Mouse (Mus musculus) G1E (cell line): ENCODE data around the gene Emilin3. TPM values are rescaled to one million over a fixed set of nuclear protein-coding genes. Genes with fewer than 3 reads are reported as not detected.

Source experiments
- ATAC-seq: 2 replicates; pipeline ENCODE4 v1.8.0; 2016; ENCODE audit warnings: mild to moderate bottlenecking; ENCODE audit not compliant: insufficient number of reproducible peaks, poor library complexity, low FRiP score, severe bottlenecking; ENCODE audit errors: extremely low read depth
- DNase-seq: peaks from one replicate; pipeline ENCODE4 v3.0.0; 2012; ENCODE audit warnings: low spot score
- H3K27me3 ChIP-seq: 2 replicates; pipeline ENCODE4 v1.6.1; 2012; ENCODE audit warnings: mild to moderate bottlenecking, low read length, inconsistent platforms; ENCODE audit not compliant: insufficient read depth
- H3K36me3 ChIP-seq: replicated peaks from 2 replicates; pipeline ENCODE3; 2012; ENCODE audit warnings: mild to moderate bottlenecking, inconsistent platforms
- H3K4me1 ChIP-seq: 2 replicates; pipeline ENCODE4 v1.6.1; 2012; ENCODE audit warnings: low read depth, low read length, inconsistent platforms, mixed read lengths; ENCODE audit not compliant: insufficient read depth
- H3K4me3 ChIP-seq: 2 replicates; pipeline ENCODE4 v1.5.1; 2012; ENCODE audit warnings: low read depth, mild to moderate bottlenecking, inconsistent platforms, low read length, moderate library complexity, mixed read lengths
- H3K9me3 ChIP-seq: replicated peaks from 2 replicates; pipeline ENCODE4 v1.6.1; 2012; ENCODE audit warnings: inconsistent platforms
- CTCF ChIP-seq: IDR thresholded peaks from 2 replicates; pipeline ENCODE4 v1.5.1; 2012; ENCODE audit warnings: low read depth, low read length, inconsistent platforms, mixed read lengths
- GATA1 ChIP-seq: IDR thresholded peaks from 2 replicates; pipeline ENCODE4 v1.6.1; 2012; ENCODE audit warnings: borderline replicate concordance, low read length, inconsistent platforms, mixed read lengths
- GATA2 ChIP-seq: IDR thresholded peaks from 2 replicates; pipeline ENCODE4 v1.6.1; 2012; ENCODE audit warnings: low read depth, low read length, inconsistent platforms, borderline replicate concordance
- POLR2AphosphoS5 ChIP-seq: IDR thresholded peaks from 2 replicates; pipeline ENCODE4 v1.6.1; 2012; ENCODE audit warnings: low read depth, low read length, inconsistent platforms; ENCODE audit not compliant: insufficient replicate concordance
- TAL1 ChIP-seq: conservative IDR thresholded peaks from 2 replicates; pipeline ENCODE4 v1.6.1; 2012; ENCODE audit warnings: low read depth, low read length, inconsistent platforms, mixed read lengths
- polyA plus RNA-seq: library from polyadenylated mRNA; stranded (reverse); fragments of >175 nt; gene quantifications from 2 replicates; pipeline ENCODE4 v1.2.3, GENCODE M21; 2012
- total RNA-seq, 2 experiments: library from RNA; stranded (forward) in 1 of 2; stranded (reverse) in 1 of 2; fragments of 200-1000 nt in 1 of 2; fragments of >200 nt in 1 of 2; fragmentation: Nextera tagmentation in 1 of 2; gene quantifications; 2 replicates each; pipeline ENCODE4 v1.2.3; 2014 to 2017

Emilin3 gene
- total and polyA plus RNA-seq, 3 experiments: 0.05 TPM; not detected in 2

DNA sequence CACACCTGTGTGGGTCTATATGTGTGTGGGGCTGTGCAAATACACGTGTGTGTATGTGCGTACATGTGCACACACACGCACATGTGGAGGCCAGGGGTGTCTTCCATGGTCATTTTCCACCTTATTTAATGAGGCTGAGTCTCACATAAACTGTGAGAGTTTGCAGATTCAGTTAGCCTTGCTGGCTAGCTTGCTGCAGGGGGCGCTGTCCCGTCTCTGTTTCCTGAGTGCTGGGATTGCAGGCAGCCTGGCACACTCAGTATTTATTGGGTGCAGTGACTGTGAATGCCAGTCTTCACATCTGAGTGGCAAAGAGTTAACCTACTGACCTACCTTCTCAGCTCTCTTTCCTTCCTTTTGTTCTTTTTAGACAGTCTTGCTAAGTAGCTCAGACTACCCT lies 21.8 kb upstream of the Emilin3 start:
- peaks cover 3% of the 10 kb centered on the region for H3K9me3 ChIP-seq
- no peak overlapping the region for H3K4me3 ChIP-seq
- no peaks in the 10 kb centered on the region for H3K36me3 ChIP-seq
- DNase-seq (no peak), ATAC-seq (no peak)
- TF ChIP-seq GATA2: no peak
- TF ChIP-seq POLR2AphosphoS5: no peak
- TF ChIP-seq GATA1: no peak
- no peak for TF ChIP-seq CTCF
- no peak for TF ChIP-seq TAL1
- H3K27me3 ChIP-seq: no peaks in the 10 kb centered on the region; the same call in 1 of the 2 replicates
- H3K4me1 ChIP-seq: no peaks in the 10 kb centered on the region

DNA sequence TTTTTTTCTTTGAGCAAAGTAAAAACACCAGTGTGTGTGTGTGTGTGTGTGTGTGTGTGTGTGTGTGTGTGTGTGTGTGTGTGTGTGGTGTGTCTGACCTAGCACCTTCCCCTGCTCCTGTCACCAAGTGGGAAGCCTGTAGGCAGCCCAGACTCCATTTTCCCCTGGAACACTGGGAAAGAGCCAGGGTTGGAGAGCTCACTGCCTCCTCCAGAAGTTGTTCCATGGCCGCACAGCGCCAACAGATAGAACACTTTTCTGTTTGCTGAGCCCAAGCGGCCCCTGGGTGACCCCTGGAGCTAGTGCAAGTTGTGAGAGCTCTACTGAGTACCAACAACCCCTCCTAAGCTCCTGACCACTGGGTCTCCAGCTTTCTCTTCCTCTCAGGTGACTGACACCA lies 20.9 kb upstream of the Emilin3 start:
- H3K4me3 ChIP-seq: no peak overlapping the region
- H3K36me3 ChIP-seq: no peaks in the 10 kb centered on the region
- TF ChIP-seq GATA2: no peak
- TF ChIP-seq GATA1: no peak
- TF ChIP-seq POLR2AphosphoS5: no peak
- no peak for TF ChIP-seq TAL1
- TF ChIP-seq CTCF: no peak
- ATAC-seq (no peak), DNase-seq (no peak)
- no peaks in the 10 kb centered on the region for H3K4me1 ChIP-seq
- no peaks in the 10 kb centered on the region; the same call in 1 of the 2 replicates for H3K27me3 ChIP-seq
- peaks cover 3% of the 10 kb centered on the region for H3K9me3 ChIP-seq

DNA sequence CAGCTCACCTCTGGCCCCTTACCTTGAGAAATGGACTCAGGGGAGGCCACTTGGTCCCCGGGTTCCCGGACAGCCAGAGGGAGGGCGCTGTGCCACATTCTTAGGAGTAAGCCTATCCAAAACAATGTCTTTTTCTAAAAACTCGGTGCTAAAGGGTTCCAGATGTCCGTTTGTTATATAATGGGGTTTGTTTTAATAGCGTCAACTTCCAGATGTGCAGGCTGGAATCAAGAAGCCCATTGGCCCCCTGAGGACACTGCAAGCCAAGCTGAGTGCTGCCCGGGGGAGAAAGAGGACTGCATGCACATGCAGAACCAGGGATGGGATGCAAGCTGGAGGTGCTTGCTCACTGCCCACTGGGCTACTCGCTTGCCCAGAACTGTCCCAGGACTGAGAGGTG lies 20.2 kb upstream of the Emilin3 start:
- Histone ChIP-seq H3K36me3 (no peaks in the 10 kb centered on the region), H3K9me3 (peaks cover 3% of the 10 kb centered on the region), H3K4me1 (no peaks in the 10 kb centered on the region), H3K4me3 (no peak overlapping the region), H3K27me3 (no peaks in the 10 kb centered on the region; the same call in 1 of the 2 replicates)
- DNase-seq (no peak), ATAC-seq (no peak)
- TF ChIP-seq TAL1: no peak
- TF ChIP-seq GATA2: no peak
- no peak for TF ChIP-seq GATA1
- no peak for TF ChIP-seq POLR2AphosphoS5
- no peak for TF ChIP-seq CTCF

DNA sequence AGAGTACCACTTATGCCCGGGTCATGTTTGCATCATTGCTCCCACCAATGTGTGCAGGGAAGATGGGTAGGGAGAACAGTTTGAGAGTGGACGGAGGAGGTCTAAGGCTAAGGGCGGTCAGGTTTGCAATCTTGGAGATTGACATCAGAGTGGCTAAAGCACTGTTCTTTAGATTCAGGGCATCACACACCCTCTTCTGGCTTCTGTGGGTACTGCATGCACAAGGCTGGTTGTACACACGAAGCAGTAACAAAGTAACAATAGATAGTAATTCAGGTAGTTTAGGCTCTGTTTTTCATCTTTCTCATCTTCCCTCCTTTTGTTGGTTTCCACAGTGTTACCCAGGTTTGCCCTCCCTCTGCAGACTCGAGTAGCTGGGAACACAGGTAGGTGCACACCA lies 19.2 kb upstream of the Emilin3 start:
- TF ChIP-seq GATA1: no peak
- TF ChIP-seq GATA2: no peak
- no peak for TF ChIP-seq CTCF
- no peak for TF ChIP-seq TAL1
- TF ChIP-seq POLR2AphosphoS5: no peak
- no peak for ATAC-seq
- DNase-seq: no peak

GRCm38 (mm10) chr2:160925203-160925602 lies 13.1 kb upstream of the Emilin3 start:
- Histone ChIP-seq H3K36me3 (no peaks in the 10 kb centered on the region), H3K4me1 (no peaks in the 10 kb centered on the region), H3K27me3 (no peaks in the 10 kb centered on the region), H3K4me3 (no peak overlapping the region), H3K9me3 (no peaks in the 10 kb centered on the region)
- ATAC-seq (no peak), DNase-seq (no peak)
- no peak for TF ChIP-seq TAL1
- TF ChIP-seq GATA1: no peak
- no peak for TF ChIP-seq POLR2AphosphoS5
- no peak for TF ChIP-seq CTCF
- no peak for TF ChIP-seq GATA2

More for the DNA sequence above, 19.2 kb upstream of the Emilin3 start:
- peaks cover 3% of the 10 kb centered on the region for H3K9me3 ChIP-seq
- no peak overlapping the region for H3K4me3 ChIP-seq
- H3K27me3 ChIP-seq: no peaks in the 10 kb centered on the region; the same call in 1 of the 2 replicates
- H3K36me3 ChIP-seq: no peaks in the 10 kb centered on the region
- H3K4me1 ChIP-seq: no peaks in the 10 kb centered on the region

- DNase-seq: no peak
- TF ChIP-seq GATA1 (no peak), TAL1 (no peak), POLR2AphosphoS5 (no peak), GATA2 (no peak), CTCF (no peak)
- no peak for ATAC-seq
- Histone ChIP-seq H3K4me1 (no peaks in the 10 kb centered on the region), H3K27me3 (no peaks in the 10 kb centered on the region), H3K36me3 (no peaks in the 10 kb centered on the region), H3K9me3 (no peaks in the 10 kb centered on the region), H3K4me3 (no peak overlapping the region)
These were observed 9.2 kb upstream of the Emilin3 start for GRCm38 (mm10) chr2:160921285-160921684.

- ATAC-seq (no peak), DNase-seq (no peak)
- H3K4me3 ChIP-seq: no peak overlapping the region
- no peaks in the 10 kb centered on the region for H3K36me3 ChIP-seq
- no peak for TF ChIP-seq GATA2
- no peak for TF ChIP-seq POLR2AphosphoS5
- no peak for TF ChIP-seq GATA1
- no peak for TF ChIP-seq CTCF
- H3K27me3 ChIP-seq: no peaks in the 10 kb centered on the region
- H3K4me1 ChIP-seq: no peaks in the 10 kb centered on the region
- no peaks in the 10 kb centered on the region for H3K9me3 ChIP-seq
These were observed 6.7 kb upstream of the Emilin3 start for GRCm38 (mm10) chr2:160918930-160919215.
